Mouse (Mus musculus) heart, embryonic 14.5 days (tissue): ENCODE measurements around the gene Ppp1r16b. TPM values are rescaled to one million over a fixed set of nuclear protein-coding genes. Genes with fewer than 3 reads are reported as not detected.
A peak's percentile ranks its signal among the peaks of the same experiment; 100 is the strongest.

Experiments
- ATAC-seq: fragments of 200-750 bp; cut with Nextera tagmentation; 2 replicates; pipeline ENCODE4 v1.8.0; 2017; ENCODE audit warnings: low read depth, moderate TSS enrichment; ENCODE audit not compliant: insufficient number of reproducible peaks, insufficient read depth, low FRiP score
- H3K27ac ChIP-seq, 2 experiments: fragments of 200-500 bp in 1 of 2; fragments of 300-500 bp in 1 of 2; sonication (generic) in 1 of 2; replicated peaks in 1 of 2; 2 replicates each; pipeline ENCODE4 v1.5.1; 2012 to 2014; ENCODE audit warnings: low read depth in 2 of 2, low read length in 2 of 2, control low read depth in 1 of 2, mild to moderate bottlenecking in 1 of 2, mixed read lengths in 1 of 2; ENCODE audit not compliant: control insufficient read depth in 1 of 2, insufficient read depth in 1 of 2
- H3K27me3 ChIP-seq: fragments of 300-500 bp; sonication (generic); 2 replicates; pipeline ENCODE4 v1.6.1; 2014; ENCODE audit warnings: mild to moderate bottlenecking, low read length, control low read depth; ENCODE audit not compliant: control insufficient read depth, insufficient read depth
- H3K36me3 ChIP-seq: fragments of 300-500 bp; sonication (generic); 2 replicates; pipeline ENCODE4 v1.6.1; 2014; ENCODE audit warnings: mild to moderate bottlenecking, control low read depth, low read length, mixed read lengths; ENCODE audit not compliant: control insufficient read depth, insufficient read depth
- H3K4me1 ChIP-seq, 2 experiments: fragments of 200-500 bp in 1 of 2; fragments of 300-500 bp in 1 of 2; sonication (generic) in 1 of 2; 2 replicates each; pipeline ENCODE4 v1.6.1; 2012 to 2014; ENCODE audit warnings: low read length in 2 of 2, control low read depth in 1 of 2, mixed read lengths in 1 of 2; ENCODE audit not compliant: control insufficient read depth in 2 of 2, insufficient read depth in 2 of 2
- H3K4me2 ChIP-seq: fragments of 300-500 bp; sonication (generic); 2 replicates; pipeline ENCODE4 v1.6.1; 2014; ENCODE audit warnings: mild to moderate bottlenecking, low read length
- H3K4me3 ChIP-seq, 2 experiments: fragments of 200-500 bp in 1 of 2; fragments of 300-500 bp in 1 of 2; sonication (generic) in 1 of 2; 2 replicates each; pipeline ENCODE4 v1.5.1; 2012 to 2014; ENCODE audit warnings: low read length in 2 of 2, mild to moderate bottlenecking in 2 of 2, control low read depth in 1 of 2, low read depth in 1 of 2, moderate library complexity in 1 of 2; ENCODE audit not compliant: control insufficient read depth in 1 of 2, insufficient read depth in 1 of 2
- H3K9ac ChIP-seq: fragments of 300-500 bp; sonication (generic); 2 replicates; pipeline ENCODE4 v1.6.1; 2014; ENCODE audit warnings: mild to moderate bottlenecking, low read length
- H3K9me3 ChIP-seq: fragments of 300-500 bp; sonication (generic); 2 replicates; pipeline ENCODE4 v1.6.1; 2016; ENCODE audit warnings: low read length, control low read depth; ENCODE audit not compliant: control insufficient read depth
- WGBS: fragments of 180-500 bp; shearing (Covaris S2); extraction: QIAGEN DNeasy Blood & Tissue Kit; methylation state at CpG from one replicate; pipeline ENCODE4 v1.1.7; 2014; 5-methylcytosine and 5-hydroxymethylcytosine counted together
- polyA plus RNA-seq: library from polyadenylated mRNA; unstranded; fragments of >200 nt; fragmentation: Nextera tagmentation; extraction: Ambion mirVana; gene quantifications from 2 replicates; pipeline ENCODE4 v1.2.1, GENCODE M21; 2014

Gene Ppp1r16b
- polyA plus RNA-seq, 1 experiment from 2014 or later = 4.7 TPM

DNA sequence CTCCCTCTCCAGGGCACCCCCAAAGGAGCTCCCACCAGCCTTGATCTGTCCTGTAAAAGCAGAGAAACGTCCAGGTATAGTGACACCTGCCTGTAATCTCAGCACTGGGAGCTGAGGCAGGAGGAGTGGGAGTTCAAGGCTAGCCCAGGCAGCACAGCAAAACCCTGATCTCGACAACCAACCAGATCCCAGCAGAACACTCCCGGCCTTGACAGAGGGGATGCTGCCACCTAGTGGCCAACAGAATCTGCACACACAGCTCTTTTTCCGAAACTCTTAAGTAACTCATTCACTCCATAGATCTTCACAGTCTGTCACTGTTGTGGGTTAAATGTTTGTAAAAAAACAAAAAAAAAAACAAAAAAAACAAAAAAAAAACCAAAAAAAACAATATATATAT is 12.2 kb upstream of the Ppp1r16b start:
- WGBS = 6% methylated on average over 4 of the region's 4 CpGs
- H3K9ac ChIP-seq = no peak overlapping the region
- H3K4me1 ChIP-seq = peaks cover 7 to 10% of the 10 kb centered on the region in 2 experiments; a peak in 2 of 4 replicates
- no peaks in the 10 kb centered on the region for H3K27me3 ChIP-seq
- no peak for ATAC-seq
- H3K9me3 ChIP-seq = no peaks in the 10 kb centered on the region
- H3K27ac ChIP-seq = no peak overlapping the region
- H3K4me3 ChIP-seq = no peak overlapping the region
- no peak overlapping the region for H3K4me2 ChIP-seq
- no peaks in the 10 kb centered on the region for H3K36me3 ChIP-seq

DNA sequence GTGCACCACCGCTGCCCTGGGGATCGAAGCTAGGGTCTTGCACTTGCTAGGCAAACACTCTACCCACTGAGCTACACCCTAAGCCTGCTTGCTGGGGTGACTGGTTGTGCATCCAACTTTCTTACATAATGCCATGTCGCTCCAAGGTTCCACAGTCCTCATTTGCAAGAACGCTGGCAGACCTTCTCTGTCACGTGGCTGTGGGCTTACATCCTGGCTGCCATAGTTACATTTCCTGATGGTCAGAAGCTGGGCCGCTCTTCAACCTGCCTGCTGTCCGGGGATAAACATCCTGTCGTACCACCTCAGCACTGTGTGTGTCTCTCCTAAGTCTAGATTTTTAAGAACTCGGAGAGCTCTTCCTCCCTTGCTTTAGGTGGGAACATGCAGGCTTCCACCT is 10.5 kb upstream of the Ppp1r16b start:
- ATAC-seq = no peak
- no peak overlapping the region for H3K9ac ChIP-seq
- 63% methylated on average over 9 of the region's 9 CpGs for WGBS
- no peak overlapping the region for H3K4me2 ChIP-seq
- H3K4me1 ChIP-seq = peaks cover 7 to 10% of the 10 kb centered on the region in 2 experiments; a peak in 2 of 4 replicates
- H3K4me3 ChIP-seq = no peak overlapping the region
- no peaks in the 10 kb centered on the region for H3K27me3 ChIP-seq
- no peaks in the 10 kb centered on the region for H3K9me3 ChIP-seq
- H3K27ac ChIP-seq = no peak overlapping the region
- no peaks in the 10 kb centered on the region for H3K36me3 ChIP-seq

DNA sequence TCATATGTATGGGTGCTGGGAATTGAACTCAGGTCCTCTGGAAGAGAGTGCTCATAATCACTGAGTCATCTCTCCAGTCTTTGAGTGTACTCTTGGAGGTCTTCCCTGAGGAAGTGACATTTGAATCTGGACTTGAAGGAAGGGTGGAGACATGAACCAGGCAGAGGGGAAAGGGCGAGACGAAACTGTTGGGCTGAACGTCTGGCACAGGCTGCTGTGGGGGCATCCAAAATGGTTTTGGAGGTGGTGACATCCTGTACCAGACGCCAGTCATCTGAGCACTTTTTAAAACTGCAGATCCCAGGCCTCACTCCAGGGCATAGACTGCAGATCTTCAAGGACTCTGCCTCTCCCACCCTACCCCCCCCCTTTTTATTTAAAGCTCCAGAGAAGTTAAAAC is 9.4 kb upstream of the Ppp1r16b start:
- H3K9ac ChIP-seq = no peak overlapping the region
- no peak overlapping the region for H3K27ac ChIP-seq
- WGBS = 73% methylated on average over 4 of the region's 4 CpGs
- H3K27me3 ChIP-seq = no peaks in the 10 kb centered on the region
- H3K36me3 ChIP-seq = no peaks in the 10 kb centered on the region
- ATAC-seq = no peak
- H3K9me3 ChIP-seq = no peaks in the 10 kb centered on the region
- H3K4me1 ChIP-seq = peaks cover 7 to 10% of the 10 kb centered on the region in 2 experiments; a peak in 2 of 4 replicates
- no peak overlapping the region for H3K4me3 ChIP-seq
- no peak overlapping the region for H3K4me2 ChIP-seq

DNA sequence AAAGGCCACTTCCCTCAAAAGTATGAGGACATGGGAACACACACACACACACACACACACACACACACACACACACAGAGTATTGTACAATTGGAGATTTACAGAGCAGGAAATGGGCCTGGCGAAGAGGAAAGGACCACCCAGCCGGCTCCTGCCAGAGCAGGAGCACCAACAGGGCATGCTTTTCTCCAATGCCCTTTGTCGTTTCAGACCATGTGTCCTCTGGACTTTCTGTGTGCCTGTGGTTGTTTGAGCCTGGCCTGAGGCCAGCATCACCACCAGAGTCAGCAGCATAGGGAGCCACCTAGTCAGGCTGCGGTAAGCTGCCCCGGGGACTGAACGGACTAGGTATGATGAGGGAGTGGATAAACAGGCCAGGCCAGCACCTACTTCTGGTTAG is 6.4 kb upstream of the Ppp1r16b start:
- Histone ChIP-seq H3K27ac (peak overlapping the region in 1 of 2 experiments; percentile 25; a peak in 1 of 4 replicates), H3K9ac (no peak overlapping the region), H3K4me3 (no peak overlapping the region), H3K9me3 (no peaks in the 10 kb centered on the region), H3K4me2 (no peak overlapping the region), H3K27me3 (no peaks in the 10 kb centered on the region), H3K4me1 (no peaks in the 10 kb centered on the region), H3K36me3 (no peaks in the 10 kb centered on the region)
- ATAC-seq = peak; percentile 71
- 49% methylated on average over 6 of the region's 6 CpGs for WGBS

DNA sequence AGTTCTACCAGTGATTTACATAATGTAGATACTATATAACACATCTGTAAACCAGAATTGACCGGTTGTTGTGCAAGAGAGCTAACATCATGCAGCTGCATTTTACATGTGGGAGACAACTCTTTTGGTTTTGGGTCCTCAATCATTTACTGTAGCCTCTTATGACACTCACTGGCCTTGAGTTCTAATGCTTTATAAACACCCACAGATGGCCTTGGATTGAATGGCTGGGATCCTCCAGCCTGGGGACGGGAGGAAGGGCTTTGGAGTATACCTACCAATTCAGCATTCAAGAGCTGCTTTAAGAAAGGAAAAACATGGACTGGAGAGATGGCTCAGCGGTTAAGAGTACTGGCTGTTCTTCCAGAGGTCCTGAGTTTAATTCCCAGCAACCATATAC is 5.9 kb upstream of the Ppp1r16b start:
- no peak overlapping the region for H3K4me3 ChIP-seq
- H3K9ac ChIP-seq = no peak overlapping the region
- no peak overlapping the region for H3K27ac ChIP-seq
- WGBS = 74% methylated on average over 3 of the region's 3 CpGs
- ATAC-seq = no peak
- H3K9me3 ChIP-seq = no peaks in the 10 kb centered on the region
- H3K4me2 ChIP-seq = no peak overlapping the region
- H3K36me3 ChIP-seq = no peaks in the 10 kb centered on the region
- H3K4me1 ChIP-seq = no peaks in the 10 kb centered on the region
- no peaks in the 10 kb centered on the region for H3K27me3 ChIP-seq

DNA sequence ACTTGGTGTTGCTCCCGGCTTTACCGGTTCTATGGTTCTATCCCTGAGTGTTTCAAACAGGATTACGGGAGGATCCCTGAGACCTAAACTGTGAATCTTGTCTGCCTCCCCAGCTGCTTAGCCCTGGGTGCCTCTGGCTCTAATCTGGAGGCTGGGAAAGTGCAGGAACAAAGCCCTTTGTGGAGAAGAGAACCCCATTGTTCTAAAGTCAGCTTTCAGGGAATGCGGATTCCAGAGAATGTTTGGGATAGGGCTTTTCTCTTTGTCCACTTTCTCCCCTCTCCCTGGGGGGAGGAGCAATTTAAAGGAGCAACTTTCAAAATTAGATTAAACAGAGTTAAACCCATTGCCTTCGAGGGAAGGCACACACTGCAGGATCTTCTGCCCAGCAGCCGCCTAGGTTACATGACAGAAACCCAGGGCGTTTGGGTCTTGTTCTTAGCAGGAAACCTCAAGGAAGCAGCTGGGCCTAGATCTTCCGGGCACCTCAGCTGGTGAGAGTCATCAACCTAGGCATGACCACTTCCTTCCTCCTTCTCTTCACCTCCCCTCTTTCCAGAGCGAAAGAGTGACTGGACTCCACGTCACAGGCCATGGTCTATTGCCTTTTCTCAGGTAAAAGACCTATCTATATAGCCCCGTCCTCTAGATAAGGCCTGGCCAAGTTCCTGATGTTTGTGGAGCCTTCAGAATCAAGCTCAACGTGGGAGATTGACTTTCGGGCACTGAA is 1.0 kb downstream of the Ppp1r16b start:
- Histone ChIP-seq H3K27me3 (peaks cover 38% of the 10 kb centered on the region), H3K9me3 (no peaks in the 10 kb centered on the region), H3K4me2 (peak overlapping the region; percentile 91; the same call in 1 of the 2 replicates), H3K4me3 (no peak overlapping the region), H3K9ac (no peak overlapping the region), H3K4me1 (peaks cover 9 to 24% of the 10 kb centered on the region in 2 experiments), H3K27ac (peak overlapping the region in 1 of 2 experiments; percentile 41; a peak in 1 of 4 replicates), H3K36me3 (no peaks in the 10 kb centered on the region)
- WGBS = 39% methylated on average over 13 of the region's 13 CpGs
- ATAC-seq = no peak

DNA sequence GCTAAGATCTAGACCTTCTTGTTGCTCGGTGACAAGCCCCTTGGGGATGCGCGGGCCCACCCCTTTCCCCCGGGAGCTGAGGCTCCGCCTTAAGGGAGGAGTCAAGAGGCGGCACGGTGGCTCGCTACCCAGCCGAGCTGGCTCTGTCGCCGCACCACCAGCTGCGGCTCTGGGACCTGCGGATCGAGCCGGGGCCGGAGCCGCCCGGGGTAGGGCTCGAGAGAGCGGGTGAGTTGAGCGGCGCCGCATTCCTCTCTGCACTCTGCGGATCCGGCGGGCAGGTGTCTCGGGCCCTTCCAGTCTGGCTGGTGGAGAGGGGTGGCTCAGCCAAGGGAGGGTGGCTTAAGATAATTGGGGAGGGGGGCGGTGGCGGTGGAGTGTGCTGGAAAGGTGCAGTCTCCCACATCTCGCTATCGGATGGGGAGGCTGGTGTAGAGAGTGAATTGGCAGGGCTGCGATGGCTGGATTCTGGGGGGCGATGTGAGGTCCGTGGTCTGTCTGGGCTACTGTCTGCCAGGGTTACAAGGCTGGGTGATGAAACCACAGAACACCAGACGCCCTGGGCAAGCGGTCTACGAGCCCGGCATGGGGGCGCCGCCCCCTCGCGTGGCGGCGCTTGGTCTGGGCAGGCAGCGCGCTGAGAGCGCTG is 1.9 kb downstream of the Ppp1r16b start:
- H3K9ac ChIP-seq = peak overlapping the region; percentile 71
- WGBS = under 1% methylated on average over 47 of the region's 47 CpGs
- H3K27ac ChIP-seq = peak overlapping the region in 1 of 2 experiments; percentile 16; a peak in 2 of 4 replicates
- H3K4me1 ChIP-seq = peaks cover 9 to 24% of the 10 kb centered on the region in 2 experiments
- no peaks in the 10 kb centered on the region for H3K9me3 ChIP-seq
- peak overlapping the region; percentile 91 for H3K4me2 ChIP-seq
- ATAC-seq = peak; percentile 55
- H3K4me3 ChIP-seq = peak overlapping the region; percentile 54 to 63
- H3K27me3 ChIP-seq = peaks cover 38% of the 10 kb centered on the region
- H3K36me3 ChIP-seq = no peaks in the 10 kb centered on the region
